Mouse (Mus musculus): ENCODE results near the gene Tmco5. TPM values are rescaled to one million over a fixed set of nuclear protein-coding genes. Genes with fewer than 3 reads are reported as not detected.

The Tmco5 gene
- polyA plus RNA-seq, 1 experiment from 2014 or later: not detected

- no peak for ATAC-seq
- Histone ChIP-seq H3K4me3 (ENCODE audit: low read length) (no peak overlapping the region), H3K4me2 (ENCODE audit: low read length) (no peak overlapping the region), H3K36me3 (ENCODE audit: control insufficient read depth, insufficient read depth, low read length) (no peaks in the 10 kb centered on the region), H3K9me3 (ENCODE audit: control insufficient read depth, low read length) (no peaks in the 10 kb centered on the region), H3K27ac (ENCODE audit: low read depth, low read length) (no peak overlapping the region), H3K9ac (ENCODE audit: low read depth, low read length) (no peak overlapping the region), H3K27me3 (replicated peaks; ENCODE audit: control insufficient read depth, insufficient read depth, low read length) (no peaks in the 10 kb centered on the region), H3K4me1 (ENCODE audit: control insufficient read depth, insufficient read depth, low read depth, low read length) (peaks cover 6% of the 10 kb centered on the region; the same call in 1 of the 2 replicates)
- WGBS: 88% methylated on average over 3 of the region's 3 CpGs
Observed at GRCm38 (mm10) chr2:116879730-116880129, 1.2 kb downstream of the Tmco5 start.

- no peaks in the 10 kb centered on the region for H3K36me3 ChIP-seq (ENCODE audit: control insufficient read depth, insufficient read depth, low read length)
- no peaks in the 10 kb centered on the region for H3K9me3 ChIP-seq (ENCODE audit: control insufficient read depth, low read length)
- no peak overlapping the region for H3K27ac ChIP-seq (ENCODE audit: low read depth, low read length)
- H3K9ac ChIP-seq (ENCODE audit: low read depth, low read length): peak overlapping the region; percentile 29
- peaks cover 3% of the 10 kb centered on the region; the same call in 1 of the 2 replicates for H3K4me1 ChIP-seq (ENCODE audit: control insufficient read depth, insufficient read depth, low read depth, low read length)
- H3K4me3 ChIP-seq (ENCODE audit: low read length): peak overlapping the region; percentile 41
- ATAC-seq: peak; percentile 69
- WGBS: 31% methylated on average over 13 of the region's 14 CpGs
- peak overlapping the region; percentile 85 for H3K4me2 ChIP-seq (ENCODE audit: low read length)
- no peaks in the 10 kb centered on the region for H3K27me3 ChIP-seq (replicated peaks; ENCODE audit: control insufficient read depth, insufficient read depth, low read length)
Observed at GRCm38 (mm10) chr2:116893316-116893987, 15.0 kb downstream of the Tmco5 start.

GRCm38 (mm10) chr2:116893988-116894363 is 15.5 kb downstream of the Tmco5 start:
- Histone ChIP-seq H3K4me1 (ENCODE audit: control insufficient read depth, insufficient read depth, low read depth, low read length) (peaks cover 3% of the 10 kb centered on the region; the same call in 1 of the 2 replicates), H3K9me3 (ENCODE audit: control insufficient read depth, low read length) (no peaks in the 10 kb centered on the region), H3K27me3 (replicated peaks; ENCODE audit: control insufficient read depth, insufficient read depth, low read length) (no peaks in the 10 kb centered on the region; the same call in 1 of the 2 replicates), H3K4me2 (ENCODE audit: low read length) (peak overlapping the region; percentile 85), H3K36me3 (ENCODE audit: control insufficient read depth, insufficient read depth, low read length) (no peaks in the 10 kb centered on the region), H3K27ac (ENCODE audit: low read depth, low read length) (no peak overlapping the region), H3K4me3 (ENCODE audit: low read length) (peak overlapping the region; percentile 41), H3K9ac (ENCODE audit: low read depth, low read length) (peak overlapping the region; percentile 63)
- WGBS: 0% methylated on average over 6 of the region's 9 CpGs
- ATAC-seq: peak; percentile 91

- peak overlapping the region; percentile 61; the same call in 1 of the 2 replicates for H3K27ac ChIP-seq (ENCODE audit: low read depth, low read length)
- H3K27me3 ChIP-seq (replicated peaks; ENCODE audit: control insufficient read depth, insufficient read depth, low read length): no peaks in the 10 kb centered on the region; the same call in 1 of the 2 replicates
- peak; percentile 89 for ATAC-seq
- H3K4me2 ChIP-seq (ENCODE audit: low read length): peak overlapping the region; percentile 83
- no peaks in the 10 kb centered on the region for H3K9me3 ChIP-seq (ENCODE audit: control insufficient read depth, low read length)
- peak overlapping the region; percentile 70 for H3K9ac ChIP-seq (ENCODE audit: low read depth, low read length)
- H3K4me3 ChIP-seq (ENCODE audit: low read length): peak overlapping the region; percentile 46
- WGBS: 14% methylated on average over 19 of the region's 19 CpGs
- H3K4me1 ChIP-seq (ENCODE audit: control insufficient read depth, insufficient read depth, low read depth, low read length): peaks cover 3% of the 10 kb centered on the region; the same call in 1 of the 2 replicates
- H3K36me3 ChIP-seq (ENCODE audit: control insufficient read depth, insufficient read depth, low read length): no peaks in the 10 kb centered on the region
Observed at GRCm38 (mm10) chr2:116899615-116900272, 21.3 kb downstream of the Tmco5 start.

GRCm38 (mm10) chr2:116900273-116900843 is 21.9 kb downstream of the Tmco5 start:
- Histone ChIP-seq H3K9ac (ENCODE audit: low read depth, low read length) (peak overlapping the region; percentile 70), H3K4me2 (ENCODE audit: low read length) (peak overlapping the region; percentile 83), H3K36me3 (ENCODE audit: control insufficient read depth, insufficient read depth, low read length) (no peaks in the 10 kb centered on the region), H3K4me1 (ENCODE audit: control insufficient read depth, insufficient read depth, low read depth, low read length) (peaks cover 3% of the 10 kb centered on the region; the same call in 1 of the 2 replicates), H3K27me3 (replicated peaks; ENCODE audit: control insufficient read depth, insufficient read depth, low read length) (no peaks in the 10 kb centered on the region; the same call in 1 of the 2 replicates), H3K4me3 (ENCODE audit: low read length) (peak overlapping the region; percentile 46), H3K27ac (ENCODE audit: low read depth, low read length) (peak overlapping the region; percentile 61; the same call in 1 of the 2 replicates), H3K9me3 (ENCODE audit: control insufficient read depth, low read length) (no peaks in the 10 kb centered on the region)
- WGBS: 25% methylated on average over 10 of the region's 10 CpGs
- peak; percentile 82 for ATAC-seq

GRCm38 (mm10) chr2:116908268-116908667 is 29.8 kb downstream of the Tmco5 start:
- Histone ChIP-seq H3K4me2 (ENCODE audit: low read length) (no peak overlapping the region), H3K36me3 (ENCODE audit: control insufficient read depth, insufficient read depth, low read length) (no peaks in the 10 kb centered on the region), H3K9me3 (ENCODE audit: control insufficient read depth, low read length) (no peaks in the 10 kb centered on the region), H3K27me3 (replicated peaks; ENCODE audit: control insufficient read depth, insufficient read depth, low read length) (no peaks in the 10 kb centered on the region), H3K9ac (ENCODE audit: low read depth, low read length) (no peak overlapping the region), H3K27ac (ENCODE audit: low read depth, low read length) (no peak overlapping the region), H3K4me1 (ENCODE audit: control insufficient read depth, insufficient read depth, low read depth, low read length) (no peaks in the 10 kb centered on the region), H3K4me3 (ENCODE audit: low read length) (no peak overlapping the region)
- peak; percentile 77 for ATAC-seq
- 62% methylated on average over 8 of the region's 8 CpGs for WGBS

- H3K9ac ChIP-seq (ENCODE audit: low read depth, low read length): no peak overlapping the region
- 75% methylated on average over 7 of the region's 7 CpGs for whole genome bisulfite sequencing
Observed at GRCm38 (mm10) chr2:116912334-116913070, 34.0 kb downstream of the Tmco5 start.

GRCm38 (mm10) chr2:116913677-116914405 is 35.4 kb downstream of the Tmco5 start:
- Histone ChIP-seq H3K27ac (ENCODE audit: low read depth, low read length) (no peak overlapping the region), H3K4me1 (ENCODE audit: control insufficient read depth, insufficient read depth, low read depth, low read length) (no peaks in the 10 kb centered on the region), H3K36me3 (ENCODE audit: control insufficient read depth, insufficient read depth, low read length) (no peaks in the 10 kb centered on the region), H3K4me3 (ENCODE audit: low read length) (no peak overlapping the region), H3K9ac (ENCODE audit: low read depth, low read length) (no peak overlapping the region), H3K27me3 (replicated peaks; ENCODE audit: control insufficient read depth, insufficient read depth, low read length) (no peaks in the 10 kb centered on the region), H3K4me2 (ENCODE audit: low read length) (no peak overlapping the region), H3K9me3 (ENCODE audit: control insufficient read depth, low read length) (no peaks in the 10 kb centered on the region)
- no peak for ATAC-seq
- 87% methylated on average over 20 of the region's 20 CpGs for WGBS

More at GRCm38 (mm10) chr2:116912334-116913070, 34.0 kb downstream of the Tmco5 start:
- Histone ChIP-seq H3K4me1 (ENCODE audit: control insufficient read depth, insufficient read depth, low read depth, low read length) (no peaks in the 10 kb centered on the region), H3K4me3 (ENCODE audit: low read length) (no peak overlapping the region), H3K9me3 (ENCODE audit: control insufficient read depth, low read length) (no peaks in the 10 kb centered on the region), H3K27me3 (replicated peaks; ENCODE audit: control insufficient read depth, insufficient read depth, low read length) (no peaks in the 10 kb centered on the region), H3K27ac (ENCODE audit: low read depth, low read length) (no peak overlapping the region), H3K36me3 (ENCODE audit: control insufficient read depth, insufficient read depth, low read length) (no peaks in the 10 kb centered on the region), H3K4me2 (ENCODE audit: low read length) (no peak overlapping the region)
- no peak for ATAC-seq

Measured in hindbrain, embryonic 16.5 days (tissue).